Mouse (Mus musculus): ENCODE data around the gene Axin1. TPM values are rescaled to one million over a fixed set of nuclear protein-coding genes. Genes with fewer than 3 reads are reported as not detected.

Axin1 gene
- polyA plus RNA-seq, 1 experiment from 2014 or later, result 7.8 TPM

- no peaks in the 10 kb centered on the region for H3K27me3 ChIP-seq (ENCODE audit: control insufficient read depth, insufficient read depth, low read length)
- no peak overlapping the region for H3K9ac ChIP-seq (ENCODE audit: low read depth, low read length)
- H3K36me3 ChIP-seq (ENCODE audit: control insufficient read depth, insufficient read depth, low read length), result no peaks in the 10 kb centered on the region
- no peak for ATAC-seq (replicated peaks; ENCODE audit: insufficient number of reproducible peaks, low FRiP score, low TSS enrichment)
- H3K4me3 ChIP-seq (ENCODE audit: low read depth, low read length), result no peak overlapping the region
- H3K4me1 ChIP-seq (ENCODE audit: control insufficient read depth, insufficient read depth, low read length), result no peaks in the 10 kb centered on the region
- no peak overlapping the region for H3K27ac ChIP-seq (ENCODE audit: low read depth, low read length)
- no peaks in the 10 kb centered on the region for H3K9me3 ChIP-seq (replicated peaks; ENCODE audit: control insufficient read depth, low read length)
- H3K4me2 ChIP-seq, result no peak overlapping the region
- WGBS (ENCODE audit: insufficient replicate concordance), result 90% methylated on average over 8 of the region's 8 CpGs
These were observed 95.9 kb downstream of the Axin1 start for GRCm38 (mm10) chr17:26234386-26234785.

GRCm38 (mm10) chr17:26235077-26235815, 96.8 kb downstream of the Axin1 start:
- Histone ChIP-seq H3K4me2 (no peak overlapping the region), H3K27me3 (ENCODE audit: control insufficient read depth, insufficient read depth, low read length) (no peaks in the 10 kb centered on the region), H3K27ac (ENCODE audit: low read depth, low read length) (no peak overlapping the region), H3K4me1 (ENCODE audit: control insufficient read depth, insufficient read depth, low read length) (peaks cover 2% of the 10 kb centered on the region; the same call in 1 of the 2 replicates), H3K36me3 (ENCODE audit: control insufficient read depth, insufficient read depth, low read length) (no peaks in the 10 kb centered on the region), H3K9ac (ENCODE audit: low read depth, low read length) (no peak overlapping the region), H3K4me3 (ENCODE audit: low read depth, low read length) (no peak overlapping the region), H3K9me3 (replicated peaks; ENCODE audit: control insufficient read depth, low read length) (no peaks in the 10 kb centered on the region)
- ATAC-seq (replicated peaks; ENCODE audit: insufficient number of reproducible peaks, low FRiP score, low TSS enrichment), result no peak
- 59% methylated on average over 13 of the region's 13 CpGs for WGBS (ENCODE audit: insufficient replicate concordance)

- no peak overlapping the region for H3K9ac ChIP-seq (ENCODE audit: low read depth, low read length)
- no peak for ATAC-seq (replicated peaks; ENCODE audit: insufficient number of reproducible peaks, low FRiP score, low TSS enrichment)
- H3K4me1 ChIP-seq (ENCODE audit: control insufficient read depth, insufficient read depth, low read length), result peaks cover 9% of the 10 kb centered on the region; the same call in 1 of the 2 replicates
- H3K4me3 ChIP-seq (ENCODE audit: low read depth, low read length), result no peak overlapping the region
- WGBS (ENCODE audit: insufficient replicate concordance), result 76% methylated on average over 10 of the region's 10 CpGs
- no peak overlapping the region for H3K27ac ChIP-seq (ENCODE audit: low read depth, low read length)
- no peaks in the 10 kb centered on the region for H3K27me3 ChIP-seq (ENCODE audit: control insufficient read depth, insufficient read depth, low read length)
- no peaks in the 10 kb centered on the region for H3K9me3 ChIP-seq (replicated peaks; ENCODE audit: control insufficient read depth, low read length)
- no peaks in the 10 kb centered on the region for H3K36me3 ChIP-seq (ENCODE audit: control insufficient read depth, insufficient read depth, low read length)
- no peak overlapping the region for H3K4me2 ChIP-seq
These were observed 99.2 kb downstream of the Axin1 start for GRCm38 (mm10) chr17:26237667-26238066.

DNA sequence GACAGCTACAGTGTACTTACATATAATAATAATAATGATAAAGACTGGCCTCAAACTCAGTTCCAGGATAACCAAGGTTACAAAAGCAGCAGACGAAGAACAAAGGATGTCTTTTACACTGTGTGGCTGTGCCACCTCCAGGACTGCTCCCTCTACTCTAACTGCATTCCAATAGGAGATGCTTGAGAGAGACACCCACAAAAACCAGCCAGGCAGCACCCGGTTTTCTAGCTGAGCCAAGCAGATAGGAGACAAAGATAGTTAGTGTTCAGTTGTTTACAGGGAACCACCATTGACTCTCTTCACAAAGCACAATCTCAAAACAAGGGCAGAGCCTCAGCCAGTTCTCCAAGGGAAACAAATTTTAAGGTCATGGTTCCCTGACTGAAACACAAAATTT, 101.1 kb downstream of the Axin1 start:
- Histone ChIP-seq H3K4me3 (ENCODE audit: low read depth, low read length) (no peak overlapping the region), H3K27ac (ENCODE audit: low read depth, low read length) (no peak overlapping the region), H3K4me2 (no peak overlapping the region), H3K9ac (ENCODE audit: low read depth, low read length) (no peak overlapping the region), H3K27me3 (ENCODE audit: control insufficient read depth, insufficient read depth, low read length) (no peaks in the 10 kb centered on the region), H3K36me3 (ENCODE audit: control insufficient read depth, insufficient read depth, low read length) (no peaks in the 10 kb centered on the region), H3K9me3 (replicated peaks; ENCODE audit: control insufficient read depth, low read length) (no peaks in the 10 kb centered on the region), H3K4me1 (ENCODE audit: control insufficient read depth, insufficient read depth, low read length) (peaks cover 15% of the 10 kb centered on the region)
- no peak for ATAC-seq (replicated peaks; ENCODE audit: insufficient number of reproducible peaks, low FRiP score, low TSS enrichment)
- 61% methylated on average over 2 of the region's 2 CpGs for WGBS (ENCODE audit: insufficient replicate concordance)

DNA sequence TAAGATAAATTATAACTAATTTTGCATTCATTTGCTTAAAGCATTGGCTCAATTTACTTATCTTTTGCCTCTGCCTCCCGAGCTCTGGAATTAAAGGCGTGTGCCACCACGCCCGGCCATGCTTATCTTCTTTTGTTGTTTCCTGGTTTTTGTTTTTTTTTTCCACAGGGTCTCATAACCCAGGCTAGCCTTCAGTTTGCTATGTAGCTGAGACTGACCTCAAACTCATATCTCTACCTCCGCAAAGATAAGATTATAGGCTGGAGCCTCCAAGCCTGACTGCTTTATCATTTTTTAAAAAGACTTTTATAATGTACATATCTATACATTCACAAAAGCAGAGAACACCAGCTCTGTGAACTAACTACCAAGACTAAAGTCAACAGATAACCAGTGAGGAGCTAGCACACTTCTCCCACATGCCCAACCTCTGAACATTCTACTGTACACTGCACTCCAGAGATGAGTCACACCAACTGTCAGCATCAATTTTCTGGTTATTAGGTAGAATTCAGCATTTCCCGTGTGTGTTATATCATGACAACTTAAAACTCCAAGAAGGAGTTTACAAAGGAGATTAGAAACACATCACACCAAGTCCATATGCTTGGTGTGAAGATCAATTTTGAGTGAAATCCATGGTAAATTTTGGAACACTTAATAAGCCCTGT, 101.8 kb downstream of the Axin1 start:
- Histone ChIP-seq H3K4me3 (ENCODE audit: low read depth, low read length) (no peak overlapping the region), H3K9me3 (replicated peaks; ENCODE audit: control insufficient read depth, low read length) (no peaks in the 10 kb centered on the region), H3K27ac (ENCODE audit: low read depth, low read length) (no peak overlapping the region), H3K4me2 (no peak overlapping the region), H3K36me3 (ENCODE audit: control insufficient read depth, insufficient read depth, low read length) (no peaks in the 10 kb centered on the region), H3K27me3 (ENCODE audit: control insufficient read depth, insufficient read depth, low read length) (no peaks in the 10 kb centered on the region), H3K4me1 (ENCODE audit: control insufficient read depth, insufficient read depth, low read length) (peaks cover 15% of the 10 kb centered on the region), H3K9ac (ENCODE audit: low read depth, low read length) (no peak overlapping the region)
- no peak for ATAC-seq (replicated peaks; ENCODE audit: insufficient number of reproducible peaks, low FRiP score, low TSS enrichment)
- 43% methylated on average over 6 of the region's 6 CpGs for WGBS (ENCODE audit: insufficient replicate concordance)

DNA sequence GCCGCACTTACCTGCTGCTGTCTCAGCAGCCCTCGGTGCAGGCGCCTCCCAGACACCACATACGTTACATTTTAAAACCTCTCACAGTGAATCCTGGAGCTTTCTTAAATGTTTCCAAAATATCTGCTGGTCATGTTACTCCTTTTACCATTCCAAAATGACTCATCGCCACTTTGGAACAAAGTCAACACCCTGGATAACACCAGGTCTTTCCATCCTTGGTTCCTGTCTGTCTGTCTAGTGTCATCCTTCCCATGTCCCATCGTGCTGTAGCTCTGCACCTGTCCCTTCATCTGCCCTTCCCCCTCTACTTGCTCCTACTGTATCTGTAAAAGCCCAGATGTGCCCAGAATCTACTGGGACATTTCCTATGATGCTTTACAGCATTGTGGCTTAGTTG, 102.5 kb downstream of the Axin1 start:
- Histone ChIP-seq H3K4me3 (ENCODE audit: low read depth, low read length) (no peak overlapping the region), H3K4me2 (no peak overlapping the region), H3K36me3 (ENCODE audit: control insufficient read depth, insufficient read depth, low read length) (no peaks in the 10 kb centered on the region), H3K9ac (ENCODE audit: low read depth, low read length) (no peak overlapping the region), H3K27ac (ENCODE audit: low read depth, low read length) (no peak overlapping the region), H3K9me3 (replicated peaks; ENCODE audit: control insufficient read depth, low read length) (no peaks in the 10 kb centered on the region), H3K4me1 (ENCODE audit: control insufficient read depth, insufficient read depth, low read length) (peaks cover 15% of the 10 kb centered on the region), H3K27me3 (ENCODE audit: control insufficient read depth, insufficient read depth, low read length) (no peaks in the 10 kb centered on the region)
- no peak for ATAC-seq (replicated peaks; ENCODE audit: insufficient number of reproducible peaks, low FRiP score, low TSS enrichment)
- 74% methylated on average over 6 of the region's 6 CpGs for WGBS (ENCODE audit: insufficient replicate concordance)

- WGBS (ENCODE audit: insufficient replicate concordance), result under 1% methylated on average over 32 of the region's 32 CpGs
- H3K27ac ChIP-seq (ENCODE audit: low read depth, low read length), result peak overlapping the region; percentile 70
- H3K9ac ChIP-seq (ENCODE audit: low read depth, low read length), result peak overlapping the region; percentile 79
- peaks cover 15% of the 10 kb centered on the region for H3K4me1 ChIP-seq (ENCODE audit: control insufficient read depth, insufficient read depth, low read length)
- no peaks in the 10 kb centered on the region for H3K27me3 ChIP-seq (ENCODE audit: control insufficient read depth, insufficient read depth, low read length)
- peak; percentile 76 for ATAC-seq (replicated peaks; ENCODE audit: insufficient number of reproducible peaks, low FRiP score, low TSS enrichment)
- peak overlapping the region; percentile 91 for H3K4me2 ChIP-seq
- H3K36me3 ChIP-seq (ENCODE audit: control insufficient read depth, insufficient read depth, low read length), result no peaks in the 10 kb centered on the region
- H3K4me3 ChIP-seq (ENCODE audit: low read depth, low read length), result peak overlapping the region; percentile 68
- no peaks in the 10 kb centered on the region for H3K9me3 ChIP-seq (replicated peaks; ENCODE audit: control insufficient read depth, low read length)
These were observed 105.1 kb downstream of the Axin1 start for GRCm38 (mm10) chr17:26243471-26244100.

GRCm38 (mm10) chr17:26244101-26244841, 105.8 kb downstream of the Axin1 start, which contains the start of gene Fam234a:
TSS of gene Fam234a (minus strand) at chr17:26244242.
- 6% methylated on average over 33 of the region's 33 CpGs for WGBS (ENCODE audit: insufficient replicate concordance)
- H3K9me3 ChIP-seq (replicated peaks; ENCODE audit: control insufficient read depth, low read length), result no peaks in the 10 kb centered on the region
- H3K4me2 ChIP-seq, result peak within 1 kb of the TSS; percentile 91
- ATAC-seq (replicated peaks; ENCODE audit: insufficient number of reproducible peaks, low FRiP score, low TSS enrichment), result peak; percentile 98
- H3K9ac ChIP-seq (ENCODE audit: low read depth, low read length), result peak within 1 kb of the TSS; percentile 79
- no peaks in the 10 kb centered on the region for H3K36me3 ChIP-seq (ENCODE audit: control insufficient read depth, insufficient read depth, low read length)
- peaks cover 15% of the 10 kb centered on the region for H3K4me1 ChIP-seq (ENCODE audit: control insufficient read depth, insufficient read depth, low read length)
- H3K27me3 ChIP-seq (ENCODE audit: control insufficient read depth, insufficient read depth, low read length), result no peaks in the 10 kb centered on the region
- peak within 1 kb of the TSS; percentile 68 for H3K4me3 ChIP-seq (ENCODE audit: low read depth, low read length)
- H3K27ac ChIP-seq (ENCODE audit: low read depth, low read length), result peak within 1 kb of the TSS; percentile 70
